Mouse (Mus musculus) embryonic facial prominence, embryonic 15.5 days (tissue): Measurements from ENCODE around the gene Ciapin1. TPM values are rescaled to one million over a fixed set of nuclear protein-coding genes. Genes with fewer than 3 reads are reported as not detected.
A peak's percentile ranks its signal among the peaks of the same experiment; 100 is the strongest.

Experiments used
- ATAC-seq: fragments of 200-750 bp; cut with Nextera tagmentation; 2 replicates; pipeline ENCODE4 v1.8.0; 2017; ENCODE audit warnings: low read depth, moderate TSS enrichment; ENCODE audit not compliant: insufficient number of reproducible peaks, low FRiP score, low TSS enrichment
- H3K27ac ChIP-seq: fragments of 300-500 bp; sonication (generic); replicated peaks from 2 replicates; pipeline ENCODE4 v1.5.1; 2015; ENCODE audit warnings: mild to moderate bottlenecking, inconsistent platforms
- H3K27me3 ChIP-seq: fragments of 300-500 bp; sonication (generic); 2 replicates; pipeline ENCODE4 v1.6.1; 2015; ENCODE audit warnings: inconsistent platforms
- H3K36me3 ChIP-seq: fragments of 300-500 bp; sonication (generic); 2 replicates; pipeline ENCODE4 v1.6.1; 2015; ENCODE audit warnings: mild to moderate bottlenecking, inconsistent platforms
- H3K4me1 ChIP-seq: fragments of 300-500 bp; sonication (generic); 2 replicates; pipeline ENCODE4 v1.6.1; 2015; ENCODE audit warnings: inconsistent platforms
- H3K4me2 ChIP-seq: fragments of 300-500 bp; sonication (generic); replicated peaks from 2 replicates; pipeline ENCODE4 v1.6.1; 2015; ENCODE audit warnings: mild to moderate bottlenecking, inconsistent platforms
- H3K4me3 ChIP-seq: fragments of 300-500 bp; sonication (generic); replicated peaks from 2 replicates; pipeline ENCODE4 v1.5.1; 2015; ENCODE audit warnings: mild to moderate bottlenecking, inconsistent platforms
- H3K9ac ChIP-seq: fragments of 300-500 bp; sonication (generic); 2 replicates; pipeline ENCODE4 v1.6.1; 2015; ENCODE audit warnings: inconsistent platforms
- H3K9me3 ChIP-seq: fragments of 300-500 bp; sonication (generic); replicated peaks from 2 replicates; pipeline ENCODE4 v1.6.1; 2016; ENCODE audit warnings: inconsistent platforms
- WGBS: fragments of 180-500 bp; shearing (Covaris S2); methylation state at CpG from one replicate; pipeline ENCODE4 v1.1.7; 2015; 5-methylcytosine and 5-hydroxymethylcytosine counted together
- polyA plus RNA-seq: library from polyadenylated mRNA; unstranded; fragments of >200 nt; fragmentation: Nextera tagmentation; extraction: Ambion mirVana; gene quantifications from 2 replicates; pipeline ENCODE4 v1.2.1, GENCODE M21; 2015

Ciapin1 gene
- polyA plus RNA-seq, 1 experiment from 2014 or later: 81.7 TPM

DNA sequence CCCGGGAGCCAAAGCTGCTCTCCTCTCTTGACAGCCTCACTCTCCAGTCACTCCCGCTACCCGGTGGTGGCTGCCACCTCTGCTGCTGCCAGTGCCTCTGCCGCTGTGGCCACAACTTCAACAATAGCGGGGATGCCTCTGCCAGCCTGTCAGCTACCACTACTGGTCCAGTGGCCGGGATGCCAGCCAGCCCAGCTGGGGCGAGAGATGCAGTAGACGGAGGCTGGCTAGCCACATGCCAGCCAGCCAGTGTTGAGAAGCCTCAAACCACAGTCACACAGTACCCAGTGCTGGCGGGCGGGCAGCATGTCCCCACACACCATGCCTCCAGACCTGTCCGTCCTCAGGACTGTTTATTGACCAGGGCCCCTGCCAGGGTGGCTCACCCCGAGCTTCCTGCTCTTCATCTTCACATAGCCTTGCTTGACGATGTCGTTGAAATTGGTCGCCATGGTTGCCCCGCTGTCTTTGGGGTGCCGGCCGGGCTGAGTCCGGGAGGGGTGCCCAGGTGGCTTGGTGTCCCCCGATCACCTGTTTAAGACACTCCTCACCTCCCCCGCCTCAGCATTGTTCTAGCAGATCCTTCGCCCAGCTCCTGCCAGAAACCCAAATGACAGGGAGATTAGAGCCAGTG is 32.4 kb upstream of the Ciapin1 start:
- Histone ChIP-seq H3K27ac (peak overlapping the region; percentile 51; the same call in 1 of the 2 replicates), H3K4me3 (peak overlapping the region; percentile 50), H3K4me1 (peaks cover 62% of the 10 kb centered on the region), H3K9me3 (no peaks in the 10 kb centered on the region), H3K4me2 (peak overlapping the region; percentile 88), H3K36me3 (peaks cover 21% of the 10 kb centered on the region), H3K9ac (peak overlapping the region; percentile 24), H3K27me3 (no peaks in the 10 kb centered on the region)
- peak; percentile 8; the same call in 1 of the 2 replicates for ATAC-seq
- 4% methylated on average over 22 of the region's 22 CpGs for WGBS

- Histone ChIP-seq H3K36me3 (peaks cover 27% of the 10 kb centered on the region), H3K4me2 (peak overlapping the region; percentile 88), H3K9ac (peak overlapping the region; percentile 24; the same call in 1 of the 2 replicates), H3K4me1 (peaks cover 57% of the 10 kb centered on the region), H3K27ac (no peak overlapping the region), H3K27me3 (no peaks in the 10 kb centered on the region), H3K4me3 (peak overlapping the region; percentile 50), H3K9me3 (no peaks in the 10 kb centered on the region)
- ATAC-seq: no peak
- WGBS: 28% methylated on average over 4 of the region's 4 CpGs
Measured at GRCm38 (mm10) chr8:94870003-94870402, 31.8 kb upstream of the Ciapin1 start.

DNA sequence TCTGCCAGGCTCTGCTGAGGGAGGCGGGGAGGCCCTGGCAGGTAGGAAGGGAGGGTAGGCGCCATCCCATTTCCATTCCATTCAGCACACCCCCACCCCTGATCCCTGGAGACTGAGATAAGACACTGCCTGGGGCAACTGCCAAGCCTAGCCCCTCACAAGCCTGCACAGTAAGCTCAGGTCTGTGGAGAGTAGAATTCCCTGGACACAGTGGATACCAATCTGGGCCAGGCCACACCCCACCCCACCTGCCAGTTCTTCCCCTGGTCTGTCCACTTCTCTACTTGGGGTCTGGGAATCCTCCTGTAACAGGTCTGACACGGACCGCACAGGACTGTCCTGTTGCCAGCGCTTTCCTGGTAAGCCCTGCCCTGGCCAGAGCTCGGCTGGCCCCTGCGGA is 31.0 kb upstream of the Ciapin1 start:
- WGBS: 54% methylated on average over 7 of the region's 7 CpGs
- Histone ChIP-seq H3K9ac (no peak overlapping the region), H3K4me2 (no peak overlapping the region), H3K9me3 (no peaks in the 10 kb centered on the region), H3K27me3 (no peaks in the 10 kb centered on the region), H3K27ac (no peak overlapping the region), H3K4me1 (peaks cover 49% of the 10 kb centered on the region), H3K4me3 (no peak overlapping the region), H3K36me3 (peaks cover 36% of the 10 kb centered on the region)
- no peak for ATAC-seq

DNA sequence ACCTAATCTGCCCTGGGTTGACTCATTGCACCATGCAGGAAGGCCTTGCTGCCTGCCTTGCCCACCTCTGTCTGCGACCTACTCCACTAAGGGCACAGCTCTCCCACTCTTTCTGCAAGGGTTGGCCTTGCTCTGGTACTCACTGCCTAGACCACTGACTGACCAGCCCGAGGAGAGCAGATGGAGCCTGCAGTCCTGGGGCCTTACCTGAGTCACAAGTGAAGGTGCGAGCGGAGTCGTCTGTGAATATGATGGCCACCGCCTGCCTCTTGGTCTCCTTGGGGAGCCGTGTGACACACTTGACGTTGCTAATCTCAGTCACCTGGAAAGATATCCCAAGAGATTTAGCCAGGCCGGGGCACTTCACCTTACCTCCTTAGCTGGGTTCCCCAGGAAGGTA is 28.8 kb upstream of the Ciapin1 start:
- no peak overlapping the region for H3K4me3 ChIP-seq
- H3K4me2 ChIP-seq: no peak overlapping the region
- H3K27ac ChIP-seq: no peak overlapping the region
- ATAC-seq: no peak
- H3K9me3 ChIP-seq: no peaks in the 10 kb centered on the region
- H3K36me3 ChIP-seq: peaks cover 55% of the 10 kb centered on the region
- H3K27me3 ChIP-seq: no peaks in the 10 kb centered on the region
- no peak overlapping the region for H3K9ac ChIP-seq
- H3K4me1 ChIP-seq: peaks cover 35% of the 10 kb centered on the region
- 84% methylated on average over 9 of the region's 9 CpGs for WGBS

DNA sequence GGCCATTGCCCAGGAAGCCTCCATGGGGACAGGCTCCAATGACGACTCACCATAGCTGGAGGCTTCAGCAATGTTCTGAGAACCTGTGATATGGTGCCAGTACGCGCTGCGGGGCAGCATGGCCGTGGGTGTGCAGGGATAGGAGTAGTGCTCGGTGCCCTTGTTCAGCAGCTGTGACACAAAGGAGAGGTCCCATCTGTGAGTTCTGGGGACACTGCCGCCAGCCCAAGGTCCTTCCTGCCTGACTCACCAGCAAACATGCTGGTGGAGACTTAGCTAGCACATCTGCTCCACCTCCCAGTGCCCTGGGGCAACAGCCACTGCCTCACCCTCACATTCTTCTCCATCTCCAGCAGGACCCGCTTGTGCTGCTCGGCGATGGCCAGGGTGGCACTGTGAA is 27.1 kb upstream of the Ciapin1 start:
- H3K9ac ChIP-seq: no peak overlapping the region
- no peak overlapping the region for H3K4me3 ChIP-seq
- peaks cover 67% of the 10 kb centered on the region for H3K36me3 ChIP-seq
- no peaks in the 10 kb centered on the region for H3K9me3 ChIP-seq
- H3K27ac ChIP-seq: no peak overlapping the region
- no peak overlapping the region for H3K4me2 ChIP-seq
- H3K27me3 ChIP-seq: no peaks in the 10 kb centered on the region
- no peak for ATAC-seq
- WGBS: 70% methylated on average over 10 of the region's 10 CpGs
- peaks cover 19% of the 10 kb centered on the region for H3K4me1 ChIP-seq

DNA sequence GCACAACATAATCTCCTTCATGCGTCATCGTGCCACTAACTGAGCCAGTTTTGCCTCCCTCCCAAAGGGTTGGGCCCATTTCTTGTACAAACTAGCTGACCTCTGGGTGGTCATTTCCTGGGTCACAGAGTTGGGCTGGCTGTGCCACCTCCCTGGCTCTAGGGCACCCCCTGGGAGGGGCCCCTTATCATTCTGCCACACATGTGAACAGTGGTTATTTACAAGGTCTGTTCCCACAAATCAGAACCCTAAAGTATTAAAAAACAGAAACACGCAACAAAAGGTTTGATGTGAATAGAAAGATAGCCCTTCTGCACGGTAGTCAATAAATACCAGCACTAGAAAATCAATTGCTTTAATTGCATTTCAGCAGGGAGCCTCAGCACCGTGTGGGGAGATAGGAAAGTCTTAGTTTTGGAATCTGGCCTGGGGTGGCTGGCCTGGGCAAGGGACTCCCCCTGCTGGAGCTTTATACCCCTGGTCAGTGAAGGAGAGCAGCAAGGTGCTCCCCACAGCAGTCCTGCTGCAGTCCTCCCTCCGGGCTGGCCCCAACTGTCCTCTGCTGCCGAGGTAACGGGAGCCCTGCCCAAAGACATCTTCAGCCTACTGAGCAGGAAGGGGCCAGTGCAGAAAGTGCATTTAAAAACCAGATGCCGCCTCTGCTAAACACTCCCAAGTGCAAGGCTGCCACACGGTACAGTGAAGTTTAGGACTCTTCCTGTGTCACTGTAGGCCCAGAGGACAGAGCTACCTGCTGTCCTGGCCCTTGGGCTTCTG is 25.9 kb upstream of the Ciapin1 start:
- H3K36me3 ChIP-seq: peaks cover 70% of the 10 kb centered on the region
- H3K27ac ChIP-seq: no peak overlapping the region

GRCm38 (mm10) chr8:94862487-94863220 is 24.5 kb upstream of the Ciapin1 start:
- H3K9me3 ChIP-seq: no peaks in the 10 kb centered on the region
- H3K36me3 ChIP-seq: peaks cover 69% of the 10 kb centered on the region
- no peak overlapping the region for H3K9ac ChIP-seq
- no peak overlapping the region for H3K4me3 ChIP-seq
- no peak overlapping the region for H3K4me2 ChIP-seq
- H3K27ac ChIP-seq: no peak overlapping the region
- no peaks in the 10 kb centered on the region for H3K27me3 ChIP-seq
- ATAC-seq: no peak
- peaks cover 16% of the 10 kb centered on the region for H3K4me1 ChIP-seq
- WGBS: 86% methylated on average over 12 of the region's 12 CpGs

More for the DNA sequence above, 25.9 kb upstream of the Ciapin1 start:
- H3K4me3 ChIP-seq: no peak overlapping the region
- no peaks in the 10 kb centered on the region for H3K27me3 ChIP-seq
- 75% methylated on average over 10 of the region's 10 CpGs for WGBS
- no peaks in the 10 kb centered on the region for H3K9me3 ChIP-seq
- no peak for ATAC-seq
- H3K4me2 ChIP-seq: no peak overlapping the region
- peaks cover 11% of the 10 kb centered on the region for H3K4me1 ChIP-seq
- no peak overlapping the region for H3K9ac ChIP-seq

GRCm38 (mm10) chr8:94861352-94861910 is 23.3 kb upstream of the Ciapin1 start:
- H3K9me3 ChIP-seq: no peaks in the 10 kb centered on the region
- no peak overlapping the region for H3K4me3 ChIP-seq
- no peak overlapping the region for H3K9ac ChIP-seq
- ATAC-seq: no peak
- H3K36me3 ChIP-seq: peaks cover 57% of the 10 kb centered on the region
- no peaks in the 10 kb centered on the region for H3K27me3 ChIP-seq
- H3K4me1 ChIP-seq: peaks cover 16% of the 10 kb centered on the region
- no peak overlapping the region for H3K4me2 ChIP-seq
- H3K27ac ChIP-seq: no peak overlapping the region
- WGBS: 67% methylated on average over 8 of the region's 8 CpGs

DNA sequence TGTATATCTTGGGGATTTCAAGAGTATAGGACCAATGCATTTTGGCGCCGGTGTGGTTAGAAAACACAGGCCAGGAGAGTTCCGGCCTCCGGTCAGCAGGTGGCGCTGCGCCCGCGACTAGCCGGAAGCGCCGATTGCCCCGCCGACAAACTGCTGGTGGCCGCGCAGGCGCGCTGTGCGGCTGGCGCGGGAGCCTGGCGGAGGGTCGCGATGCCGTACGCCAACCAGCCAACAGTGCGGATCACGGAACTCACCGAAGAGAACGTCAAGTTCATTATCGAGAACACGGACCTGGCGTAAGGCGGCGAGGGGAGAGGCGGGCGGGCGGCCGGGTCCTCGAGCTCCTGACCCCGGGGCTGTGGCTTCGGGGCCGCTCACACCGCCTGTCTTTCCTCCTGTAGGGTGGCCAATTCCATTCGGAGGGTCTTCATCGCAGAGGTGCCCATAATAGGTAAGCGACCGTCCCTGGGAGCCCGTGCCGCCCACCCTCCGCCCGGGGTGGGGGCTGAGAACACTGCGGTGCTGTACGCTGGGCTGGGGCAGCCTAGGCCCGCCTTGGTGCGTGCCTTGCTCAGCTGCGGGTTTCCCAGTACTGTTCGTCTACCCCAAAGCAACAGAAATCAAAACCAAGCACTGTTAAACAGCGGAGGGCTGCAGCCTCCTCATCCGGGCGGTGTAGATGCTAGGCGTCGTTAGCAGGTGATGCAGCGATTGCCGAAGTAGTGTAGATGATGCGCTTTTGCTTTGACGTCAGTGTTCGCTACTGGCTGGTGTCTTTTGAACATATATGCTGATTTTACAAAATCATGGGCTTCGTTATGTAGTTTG is 19.4 kb upstream of the Ciapin1 start, which contains the start of gene Polr2c:
Gene Polr2c (plus strand): TSS at position 105 of the 828 bp plus-strand sequence.
- peak; percentile 78 for ATAC-seq
- peak within 1 kb of the TSS; percentile 66 for H3K27ac ChIP-seq
- peak within 1 kb of the TSS; percentile 96 for H3K9ac ChIP-seq
- under 1% methylated on average over 67 of the region's 68 CpGs for WGBS
- peak within 1 kb of the TSS; percentile 51 for H3K4me2 ChIP-seq
- H3K4me1 ChIP-seq: peaks cover 16% of the 10 kb centered on the region
- peak within 1 kb of the TSS; percentile 95 for H3K4me3 ChIP-seq
- no peaks in the 10 kb centered on the region for H3K27me3 ChIP-seq
- peaks cover 42% of the 10 kb centered on the region for H3K36me3 ChIP-seq
- no peaks in the 10 kb centered on the region for H3K9me3 ChIP-seq

DNA sequence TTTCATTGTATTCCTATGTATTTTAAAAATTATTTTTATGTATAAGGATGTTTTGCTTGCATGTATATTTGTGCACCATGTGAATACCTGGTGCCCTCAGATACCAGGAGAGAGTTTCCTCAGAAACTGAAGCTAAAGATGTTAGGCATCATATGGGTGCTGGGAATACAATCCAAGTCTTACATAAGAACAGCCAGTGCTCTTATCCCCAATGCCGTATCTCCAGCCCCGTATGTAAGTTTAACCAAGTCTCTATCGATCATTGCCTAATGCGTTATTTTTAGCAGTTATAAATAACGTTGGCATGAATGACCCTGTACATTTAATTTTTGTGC is 18.8 kb upstream of the Ciapin1 start:
- Histone ChIP-seq H3K4me1 (peaks cover 16% of the 10 kb centered on the region), H3K27me3 (no peaks in the 10 kb centered on the region), H3K9ac (no peak overlapping the region), H3K9me3 (no peaks in the 10 kb centered on the region), H3K27ac (no peak overlapping the region), H3K36me3 (peaks cover 44% of the 10 kb centered on the region), H3K4me2 (no peak overlapping the region), H3K4me3 (peak overlapping the region; percentile 95)
- WGBS: 28% methylated on average over 5 of the region's 5 CpGs
- no peak for ATAC-seq
